Mouse (Mus musculus) heart, embryonic 16.5 days (tissue): ENCODE results near the gene Mgat4d. TPM values are rescaled to one million over a fixed set of nuclear protein-coding genes. Genes with fewer than 3 reads are reported as not detected.
"Not testable (repeated sequence)": the region's sequence is repeated elsewhere in the genome, so short reads cannot be mapped to it uniquely, and the experiment has no call there.

ENCODE experiments used
- ATAC-seq: fragments of 200-750 bp; cut with Nextera tagmentation; replicated peaks from 2 replicates; pipeline ENCODE4 v1.8.0; 2017; ENCODE audit warnings: moderate number of reproducible peaks; ENCODE audit not compliant: insufficient read depth, low FRiP score; ENCODE audit errors: extremely low read depth
- H3K27ac ChIP-seq: fragments of 300-500 bp; sonication (generic); 2 replicates; pipeline ENCODE4 v1.5.1; 2014; ENCODE audit warnings: mild to moderate bottlenecking, low read length, control low read depth, moderate library complexity
- H3K27me3 ChIP-seq: fragments of 300-500 bp; sonication (generic); 2 replicates; pipeline ENCODE4 v1.6.1; 2014; ENCODE audit warnings: low read length, mixed read lengths; ENCODE audit not compliant: control insufficient read depth, insufficient read depth
- H3K36me3 ChIP-seq: fragments of 300-500 bp; sonication (generic); 2 replicates; pipeline ENCODE4 v1.6.1; 2014; ENCODE audit not compliant: control insufficient read depth, insufficient read depth
- H3K4me1 ChIP-seq: fragments of 300-500 bp; sonication (generic); 2 replicates; pipeline ENCODE4 v1.6.1; 2014; ENCODE audit warnings: low read length, mixed read lengths; ENCODE audit not compliant: control insufficient read depth, insufficient read depth
- H3K4me2 ChIP-seq: fragments of 300-500 bp; sonication (generic); 2 replicates; pipeline ENCODE4 v1.6.1; 2014; ENCODE audit warnings: low read depth, mild to moderate bottlenecking, control low read depth, low read length
- H3K4me3 ChIP-seq: fragments of 300-500 bp; sonication (generic); 2 replicates; pipeline ENCODE4 v1.5.1; 2014; ENCODE audit warnings: mild to moderate bottlenecking, control low read depth, low read length
- H3K9ac ChIP-seq: fragments of 300-500 bp; sonication (generic); 2 replicates; pipeline ENCODE4 v1.6.1; 2014; ENCODE audit warnings: low read length, control low read depth
- H3K9me3 ChIP-seq: fragments of 300-500 bp; sonication (generic); replicated peaks from 2 replicates; pipeline ENCODE4 v1.6.1; 2016; ENCODE audit warnings: low read length; ENCODE audit not compliant: control insufficient read depth
- WGBS: fragments of 180-500 bp; shearing (Covaris S2); extraction: QIAGEN DNeasy Blood & Tissue Kit; methylation state at CpG from one replicate; pipeline ENCODE4 v1.1.7; 2014; 5-methylcytosine and 5-hydroxymethylcytosine counted together
- polyA plus RNA-seq: library from polyadenylated mRNA; unstranded; fragments of >200 nt; fragmentation: Nextera tagmentation; extraction: Ambion mirVana; gene quantifications from 2 replicates; pipeline ENCODE4 v1.2.1, GENCODE M21; 2015

The Mgat4d gene
- polyA plus RNA-seq, result not detected in 2 replicates

- no peaks in the 10 kb centered on the region for H3K9me3 ChIP-seq
- peaks cover 6% of the 10 kb centered on the region; the same call in 1 of the 2 replicates for H3K27me3 ChIP-seq
- 56% methylated on average over 18 of the region's 18 CpGs for WGBS
- no peak within 1 kb of the TSS for H3K4me3 ChIP-seq
- no peak within 1 kb of the TSS for H3K9ac ChIP-seq
- H3K4me1 ChIP-seq, result no peaks in the 10 kb centered on the region
- no peaks in the 10 kb centered on the region for H3K36me3 ChIP-seq
- ATAC-seq, result no peak
- H3K4me2 ChIP-seq, result no peak within 1 kb of the TSS
- H3K27ac ChIP-seq, result no peak within 1 kb of the TSS
These were observed at the start of gene Mgat4d for GRCm38 (mm10) chr8:83348263-83348662. TSS of gene Mgat4d (plus strand) at chr8:83348471.

GRCm38 (mm10) chr8:83300135-83300534 is 48.1 kb upstream of the Mgat4d start:
- Histone ChIP-seq H3K4me2 (no peak overlapping the region), H3K9me3 (peaks cover 5% of the 10 kb centered on the region; the same call in 1 of the 2 replicates), H3K36me3 (no peaks in the 10 kb centered on the region), H3K4me3 (no peak overlapping the region), H3K27me3 (no peaks in the 10 kb centered on the region), H3K4me1 (no peaks in the 10 kb centered on the region), H3K27ac (no peak overlapping the region), H3K9ac (no peak overlapping the region)
- ATAC-seq, result no peak
- 48% methylated on average over 1 of the region's 1 CpGs for WGBS

GRCm38 (mm10) chr8:83304946-83305345 is 43.3 kb upstream of the Mgat4d start:
- no peak overlapping the region for H3K27ac ChIP-seq
- no peaks in the 10 kb centered on the region for H3K27me3 ChIP-seq
- no peak for ATAC-seq
- H3K4me2 ChIP-seq, result no peak overlapping the region
- WGBS, result 89% methylated on average over 1 of the region's 1 CpGs
- H3K4me3 ChIP-seq, result no peak overlapping the region
- H3K4me1 ChIP-seq, result no peaks in the 10 kb centered on the region
- H3K9me3 ChIP-seq, result peaks cover 5% of the 10 kb centered on the region; the same call in 1 of the 2 replicates
- H3K36me3 ChIP-seq, result no peaks in the 10 kb centered on the region
- H3K9ac ChIP-seq, result no peak overlapping the region

DNA sequence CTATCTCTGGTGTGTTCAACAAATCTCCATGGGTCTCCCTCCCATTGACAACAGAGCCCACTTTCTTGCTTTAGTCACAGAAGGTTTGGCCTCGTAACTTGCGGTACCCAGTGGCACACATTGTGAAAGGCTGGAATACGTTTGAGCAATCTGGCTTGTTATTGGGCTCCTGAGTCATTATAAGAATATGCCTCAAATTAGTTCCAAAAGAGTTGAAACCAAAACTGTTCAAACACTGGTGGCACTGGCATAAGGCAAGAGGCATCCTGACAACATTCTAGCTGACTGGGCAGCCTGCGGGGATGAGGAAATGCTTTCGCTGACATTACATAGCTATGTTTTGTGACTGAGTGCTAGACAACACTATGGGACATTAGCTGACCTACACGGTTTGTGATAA is 38.4 kb upstream of the Mgat4d start:
- H3K4me2 ChIP-seq, result no peak overlapping the region
- no peaks in the 10 kb centered on the region for H3K4me1 ChIP-seq
- H3K27ac ChIP-seq, result no peak overlapping the region
- H3K36me3 ChIP-seq, result no peaks in the 10 kb centered on the region
- no peak overlapping the region for H3K9ac ChIP-seq
- no peaks in the 10 kb centered on the region for H3K9me3 ChIP-seq
- no peaks in the 10 kb centered on the region for H3K27me3 ChIP-seq
- ATAC-seq, result no peak
- no peak overlapping the region for H3K4me3 ChIP-seq
- 87% methylated on average over 6 of the region's 6 CpGs for WGBS

DNA sequence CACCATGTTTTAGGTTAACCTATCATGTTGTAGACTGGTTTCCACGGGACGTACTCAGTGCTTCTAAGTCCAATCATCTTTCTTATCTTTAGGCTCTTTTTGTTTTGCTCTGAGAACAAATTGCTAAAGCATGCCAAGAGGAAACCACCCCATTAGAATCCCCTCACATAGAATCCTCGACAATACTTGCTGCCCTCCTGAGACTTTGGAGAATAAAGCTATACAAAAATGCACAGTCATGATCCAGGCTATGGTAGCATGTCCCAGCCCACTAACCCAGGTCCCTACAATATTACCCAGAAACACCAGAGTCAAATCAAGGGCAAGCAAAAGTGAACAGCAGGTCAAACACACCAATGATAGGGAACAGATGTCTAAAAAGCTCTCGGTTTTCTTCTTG is 33.2 kb upstream of the Mgat4d start:
- not testable (repeated sequence) for H3K4me1 ChIP-seq, H3K4me3 ChIP-seq, H3K9me3 ChIP-seq, H3K27ac ChIP-seq, H3K4me2 ChIP-seq, H3K27me3 ChIP-seq, H3K9ac ChIP-seq, ATAC-seq
- WGBS, result 71% methylated on average over 4 of the region's 4 CpGs
- peaks cover 19% of the 10 kb centered on the region; the same call in 1 of the 2 replicates for H3K36me3 ChIP-seq

- Histone ChIP-seq H3K36me3 (peaks cover 22% of the 10 kb centered on the region), H3K4me3 (no peak overlapping the region), H3K9me3 (no peaks in the 10 kb centered on the region), H3K4me1 (no peaks in the 10 kb centered on the region), H3K9ac (no peak overlapping the region), H3K27ac (no peak overlapping the region), H3K4me2 (no peak overlapping the region), H3K27me3 (no peaks in the 10 kb centered on the region)
- 85% methylated on average over 2 of the region's 2 CpGs for WGBS
- no peak for ATAC-seq
These were observed 32.6 kb upstream of the Mgat4d start for GRCm38 (mm10) chr8:83315691-83316090.

- Histone ChIP-seq H3K4me2 (no peak overlapping the region), H3K4me3 (no peak overlapping the region), H3K27me3 (no peaks in the 10 kb centered on the region), H3K27ac (no peak overlapping the region), H3K9me3 (no peaks in the 10 kb centered on the region), H3K4me1 (no peaks in the 10 kb centered on the region), H3K36me3 (peaks cover 25% of the 10 kb centered on the region), H3K9ac (no peak overlapping the region)
- ATAC-seq, result no peak
- WGBS, result 78% methylated on average over 3 of the region's 3 CpGs
These were observed 27.7 kb upstream of the Mgat4d start for GRCm38 (mm10) chr8:83320543-83320942.

GRCm38 (mm10) chr8:83322374-83322773 is 25.9 kb upstream of the Mgat4d start:
- Histone ChIP-seq H3K4me1 (no peaks in the 10 kb centered on the region), H3K27me3 (no peaks in the 10 kb centered on the region), H3K9me3 (no peaks in the 10 kb centered on the region), H3K9ac (no peak overlapping the region), H3K4me2 (no peak overlapping the region), H3K4me3 (no peak overlapping the region), H3K36me3 (peaks cover 15% of the 10 kb centered on the region; the same call in 1 of the 2 replicates), H3K27ac (no peak overlapping the region)
- 75% methylated on average over 6 of the region's 6 CpGs for WGBS
- ATAC-seq, result no peak

- ATAC-seq, result no peak
- Histone ChIP-seq H3K9ac (no peak overlapping the region), H3K9me3 (no peaks in the 10 kb centered on the region), H3K4me1 (no peaks in the 10 kb centered on the region), H3K27me3 (no peaks in the 10 kb centered on the region), H3K4me2 (no peak overlapping the region), H3K4me3 (no peak overlapping the region), H3K36me3 (peaks cover 15% of the 10 kb centered on the region; the same call in 1 of the 2 replicates), H3K27ac (no peak overlapping the region)
- WGBS, result 85% methylated on average over 2 of the region's 2 CpGs
These were observed 25.2 kb upstream of the Mgat4d start for GRCm38 (mm10) chr8:83323056-83323455.
